Mouse (Mus musculus): ENCODE data around the gene Orc3. TPM values are rescaled to one million over a fixed set of nuclear protein-coding genes. Genes with fewer than 3 reads are reported as not detected.

Gene Orc3
- total RNA-seq (2012; rRNA removed) (65.7 and 68.2 TPM in 2 replicates), total RNA-seq (2014; rRNA removed) (156 and 163 TPM in 2 replicates), polyA plus RNA-seq (2012; ENCODE audit: insufficient read length, low read depth) (81.0 and 86.7 TPM in 2 replicates)

- Histone ChIP-seq H3K27me3 (replicated peaks) (no peaks in the 10 kb centered on the region), H3K9ac (ENCODE audit: insufficient read depth, low read depth) (peak within 1 kb of the TSS; percentile 92), H3K4me2 (ENCODE audit: insufficient read depth, low read depth, poor library complexity, severe bottlenecking) (peak within 1 kb of the TSS; percentile 81), H3K9me3 (replicated peaks; ENCODE audit: low read length) (no peaks in the 10 kb centered on the region), H3K27ac (ENCODE audit: insufficient read depth, low read depth) (peak within 1 kb of the TSS; percentile 57; the same call in 1 of the 2 replicates), H3K4me3 (replicated peaks in 1 of 3; ENCODE audit: low read depth in 2 of 3, low read length in 2 of 3, poor library complexity in 1 of 3) (peak within 1 kb of the TSS; percentile 89 to 100 (median 90)), H3K79me2 (replicated peaks; ENCODE audit: control insufficient read depth, extremely low read depth, insufficient read depth, poor library complexity, severe bottlenecking) (peaks cover 51% of the 10 kb centered on the region), H3K36me3 (replicated peaks in 1 of 2; ENCODE audit: control insufficient read depth in 1 of 2, insufficient read depth in 1 of 2, low read length in 1 of 2) (peaks cover 5 to 28% of the 10 kb centered on the region in 2 experiments), H3K4me1 (ENCODE audit: control insufficient read depth in 1 of 2, insufficient read depth in 2 of 2) (peaks cover 0 to 37% of the 10 kb centered on the region in 2 experiments; a peak in 2 of 4 replicates)
- peak; percentile 88 for DNase-seq (ENCODE audit: extremely low read depth)
- in situ Hi-C loops (cut with MboI; ENCODE audit: low pct_ligation_motif_present, low pct_unique_long_range_greater_than_20kb, low sequenced_read_pairs) (no loop called here), dilution Hi-C loops (cut with MboI; ENCODE audit: extremely low pct_ligation_motif_present, extremely low pct_unique_long_range_greater_than_20kb, low sequenced_read_pairs) (no loop called here)
- TF ChIP-seq HCFC1 (IDR thresholded peaks at IDR 0.05; ENCODE audit: low read depth, low read length) (peak; percentile 89), PAX5 (IDR thresholded peaks at IDR 0.05; ENCODE audit: low read length) (no peak), MXI1 (IDR thresholded peaks at IDR 0.05; ENCODE audit: low read depth, low read length) (peak; percentile 93), ZKSCAN1 (IDR thresholded peaks at IDR 0.05; ENCODE audit: borderline replicate concordance, low read depth, low read length) (no peak), E2F4 (IDR thresholded peaks at IDR 0.05; ENCODE audit: insufficient replicate concordance, low read depth, low read length) (0 out of 2 replicates have a peak, but pooled peaks have one; percentile 59), SMC3 (IDR thresholded peaks at IDR 0.05; ENCODE audit: low read depth, low read length) (no peak), JUND (conservative IDR thresholded peaks at IDR 0.05; ENCODE audit: low read depth, low read length) (no peak), BHLHE40 (IDR thresholded peaks at IDR 0.05; ENCODE audit: low read depth, low read length) (no peak), NELFE (IDR thresholded peaks at IDR 0.05; ENCODE audit: low read depth, low read length) (peak; percentile 95), POLR2A (IDR thresholded peaks at IDR 0.05; ENCODE audit: low read depth, low read length) (peak; percentile 95), TCF12 (IDR thresholded peaks at IDR 0.05; ENCODE audit: low read depth, low read length) (peak; percentile 94), NRF1 (IDR thresholded peaks at IDR 0.05; ENCODE audit: low read depth, low read length) (peak; percentile 93), ZMIZ1 (IDR thresholded peaks at IDR 0.05; ENCODE audit: low read depth, low read length) (peak; percentile 94), TBP (conservative IDR thresholded peaks at IDR 0.05; ENCODE audit: low read depth, low read length) (0 out of 2 replicates have a peak, but pooled peaks have one; percentile 61), ZC3H11A (IDR thresholded peaks at IDR 0.05; ENCODE audit: low read depth, low read length) (no peak), CHD2 (IDR thresholded peaks at IDR 0.05; ENCODE audit: low read length) (no peak; the same call in 1 of the 2 replicates), CTCF (conservative IDR thresholded peaks at IDR 0.05 in 1 of 2, IDR thresholded peaks at IDR 0.05 in 1 of 2; ENCODE audit: low read depth in 2 of 2, low read length in 2 of 2) (no peak; a peak in 1 of 4 replicates), EP300 (IDR thresholded peaks at IDR 0.05; ENCODE audit: low read length) (no peak), GABPA (IDR thresholded peaks at IDR 0.05; ENCODE audit: insufficient replicate concordance, low read depth, low read length) (no peak; the same call in 1 of the 2 replicates), UBTF (IDR thresholded peaks at IDR 0.05; ENCODE audit: low read depth, low read length) (no peak), JUN (IDR thresholded peaks at IDR 0.05; ENCODE audit: insufficient read depth, low read depth, low read length) (no peak), MAFK (IDR thresholded peaks at IDR 0.05; ENCODE audit: insufficient replicate concordance, low read length) (no peak), ELF1 (IDR thresholded peaks at IDR 0.05; ENCODE audit: low read depth, low read length) (peak; percentile 95), USF2 (conservative IDR thresholded peaks at IDR 0.05; ENCODE audit: low read depth, low read length) (no peak), POLR2AphosphoS2 (IDR thresholded peaks at IDR 0.05; ENCODE audit: low read depth, low read length) (peak; percentile 82; the same call in 1 of the 2 replicates), MAZ (IDR thresholded peaks at IDR 0.05; ENCODE audit: low read depth, low read length) (no peak), USF1 (IDR thresholded peaks at IDR 0.05; ENCODE audit: low read depth, low read length) (no peak), CHD1 (IDR thresholded peaks at IDR 0.05; ENCODE audit: low read depth, low read length) (no peak), ZNF384 (IDR thresholded peaks at IDR 0.05; ENCODE audit: low read depth, low read length) (no peak), MYC (IDR thresholded peaks at IDR 0.05; ENCODE audit: low read depth, low read length) (no peak; the same call in 1 of the 2 replicates), SIN3A (IDR thresholded peaks at IDR 0.05; ENCODE audit: low read length) (peak; percentile 88), KAT2A (IDR thresholded peaks at IDR 0.05; ENCODE audit: insufficient replicate concordance, low read length) (peak; percentile 84; the same call in 1 of the 2 replicates), ETS1 (conservative IDR thresholded peaks at IDR 0.05; ENCODE audit: low read depth, low read length) (no peak), MEF2A (IDR thresholded peaks at IDR 0.05; ENCODE audit: borderline replicate concordance, low read depth, low read length) (peak; percentile 66), RAD21 (IDR thresholded peaks at IDR 0.05; ENCODE audit: low read depth, low read length) (no peak), MAX (IDR thresholded peaks at IDR 0.05; ENCODE audit: low read length) (peak; percentile 89), RCOR1 (conservative IDR thresholded peaks at IDR 0.05; ENCODE audit: low read depth, low read length) (no peak), IRF4 (IDR thresholded peaks at IDR 0.05; ENCODE audit: low read depth, low read length) (peak; percentile 64)
These were observed at the start of gene Orc3, which contains the start of gene Rars2 for GRCm38 (mm10) chr4:34614630-34615094. Gene Orc3, minus strand, starts transcription at chr4:34614944. Gene Rars2, plus strand, starts transcription at chr4:34614957.

Measured in CH12.LX (cell line).